Mouse (Mus musculus): ENCODE data around the gene Ppp4r4. TPM values are rescaled to one million over a fixed set of nuclear protein-coding genes. Genes with fewer than 3 reads are reported as not detected.

The Ppp4r4 gene
- total RNA-seq, 1 experiment = 1.7 TPM

DNA sequence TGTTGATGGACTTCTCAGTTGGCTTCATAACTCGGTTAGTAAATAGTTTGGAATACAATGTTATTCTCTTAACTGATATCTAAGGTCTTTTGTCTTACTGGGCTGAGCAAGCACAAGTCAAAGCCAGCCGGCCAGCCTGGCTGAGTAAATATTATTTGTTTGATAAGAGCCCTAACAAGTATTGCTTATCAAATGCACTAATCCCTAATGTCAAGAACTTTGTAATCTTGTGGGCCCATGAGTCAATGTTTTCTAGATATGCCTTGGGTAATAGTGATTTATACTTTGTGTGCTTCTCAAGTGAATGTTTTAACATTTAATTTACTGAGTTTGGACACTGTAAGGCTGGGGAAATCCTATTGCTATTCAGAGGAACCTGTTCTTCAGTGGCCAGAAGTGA, 66.3 kb downstream of the Ppp4r4 start:
- Histone ChIP-seq H3K4me1 (ENCODE audit: control insufficient read depth in 2 of 2, insufficient read depth in 2 of 2, low read length in 2 of 2, poor library complexity in 1 of 2) (peaks cover 0 to 4% of the 10 kb centered on the region in 2 experiments; a peak in 1 of 4 replicates), H3K27ac (ENCODE audit: insufficient read depth, low read depth, low read length, poor library complexity, severe bottlenecking) (no peak overlapping the region), H3K36me3 (ENCODE audit: control insufficient read depth, insufficient read depth, low read length, poor library complexity, severe bottlenecking) (no peaks in the 10 kb centered on the region), H3K9me3 (ENCODE audit: control insufficient read depth, insufficient read depth, low read depth, low read length) (no peaks in the 10 kb centered on the region), H3K4me3 (ENCODE audit: insufficient read depth in 1 of 2, low read depth in 1 of 2, low read length in 2 of 2, poor library complexity in 1 of 2, severe bottlenecking in 1 of 2) (no peak overlapping the region), H3K9ac (ENCODE audit: insufficient read depth, low read depth, low read length, poor library complexity, severe bottlenecking) (no peak overlapping the region)
- in situ Hi-C loops (cut with MboI; ENCODE audit: low sequenced_read_pairs in 2 of 2, unreplicated experiment in 2 of 2) = no loop called here
- DNase-seq (ENCODE audit: low read depth, low spot score) = no peak
- TF ChIP-seq MAFK (IDR thresholded peaks at IDR 0.05; ENCODE audit: insufficient read depth, low read depth, low read length) (no peak), ZC3H11A (IDR thresholded peaks at IDR 0.05; ENCODE audit: borderline replicate concordance, low read depth, low read length) (no peak), CHD2 (IDR thresholded peaks at IDR 0.05; ENCODE audit: low read depth, low read length) (no peak), HCFC1 (IDR thresholded peaks at IDR 0.05; ENCODE audit: borderline replicate concordance, insufficient read depth, low read length) (no peak), ZNF384 (IDR thresholded peaks at IDR 0.05; ENCODE audit: low read depth, low read length) (no peak)

DNA sequence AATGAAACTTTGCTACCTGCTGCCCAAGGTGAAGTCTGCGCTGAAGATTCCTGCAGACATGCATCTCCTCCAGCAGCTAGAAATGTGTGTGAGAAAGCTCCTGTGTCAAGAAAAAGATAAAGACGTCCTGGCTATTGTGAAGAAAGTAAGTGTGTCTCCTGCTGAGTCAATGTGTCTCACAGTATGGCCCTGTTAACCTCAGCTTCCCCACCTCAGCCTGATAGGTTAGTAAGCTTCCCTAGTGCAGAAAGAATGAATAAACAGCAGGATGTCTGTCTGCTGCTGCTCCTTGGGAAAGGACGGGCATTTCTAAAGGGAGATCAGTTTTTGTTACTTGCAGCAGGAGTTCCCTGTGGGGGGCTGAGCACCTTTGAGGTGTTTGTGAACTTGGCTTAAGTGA, 68.3 kb downstream of the Ppp4r4 start:
- no peaks in the 10 kb centered on the region for H3K36me3 ChIP-seq (ENCODE audit: control insufficient read depth, insufficient read depth, low read length, poor library complexity, severe bottlenecking)
- DNase-seq (ENCODE audit: low read depth, low spot score) = peak; percentile 19
- no peaks in the 10 kb centered on the region for H3K9me3 ChIP-seq (ENCODE audit: control insufficient read depth, insufficient read depth, low read depth, low read length)
- no peak overlapping the region for H3K9ac ChIP-seq (ENCODE audit: insufficient read depth, low read depth, low read length, poor library complexity, severe bottlenecking)
- H3K4me1 ChIP-seq (ENCODE audit: control insufficient read depth in 2 of 2, insufficient read depth in 2 of 2, low read length in 2 of 2, poor library complexity in 1 of 2) = peaks cover 0 to 4% of the 10 kb centered on the region in 2 experiments; a peak in 1 of 4 replicates
- H3K4me3 ChIP-seq (ENCODE audit: insufficient read depth in 1 of 2, low read depth in 1 of 2, low read length in 2 of 2, poor library complexity in 1 of 2, severe bottlenecking in 1 of 2) = no peak overlapping the region
- in situ Hi-C loops (cut with MboI; ENCODE audit: low sequenced_read_pairs in 2 of 2, unreplicated experiment in 2 of 2) = no loop called here
- no peak for TF ChIP-seq CHD2 (IDR thresholded peaks at IDR 0.05; ENCODE audit: low read depth, low read length)
- TF ChIP-seq HCFC1 (IDR thresholded peaks at IDR 0.05; ENCODE audit: borderline replicate concordance, insufficient read depth, low read length) = no peak
- TF ChIP-seq MAFK (IDR thresholded peaks at IDR 0.05; ENCODE audit: insufficient read depth, low read depth, low read length) = no peak
- TF ChIP-seq ZNF384 (IDR thresholded peaks at IDR 0.05; ENCODE audit: low read depth, low read length) = no peak
- H3K27ac ChIP-seq (ENCODE audit: insufficient read depth, low read depth, low read length, poor library complexity, severe bottlenecking) = no peak overlapping the region

DNA sequence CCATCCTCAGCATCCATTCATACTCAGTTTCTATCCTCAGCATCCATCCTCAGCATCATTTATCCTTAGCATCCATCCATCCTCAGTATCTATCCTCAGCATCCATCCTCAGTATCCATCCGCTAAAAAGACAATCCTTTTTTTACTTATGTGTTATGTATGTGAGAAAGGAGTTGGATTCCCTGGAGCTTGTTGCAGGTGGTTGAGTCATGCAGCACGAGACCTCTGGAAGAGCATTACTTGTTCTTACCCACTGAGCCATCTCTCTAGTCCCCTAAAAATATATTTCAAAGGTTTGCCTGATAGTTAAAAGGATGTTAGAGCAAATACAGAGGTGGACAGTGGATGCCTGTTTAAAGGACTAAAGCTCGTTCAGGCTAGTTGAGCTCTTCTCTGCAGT, 69.8 kb downstream of the Ppp4r4 start:
- TF ChIP-seq ZNF384 (IDR thresholded peaks at IDR 0.05; ENCODE audit: low read depth, low read length) = no peak
- no peak for TF ChIP-seq MAFK (IDR thresholded peaks at IDR 0.05; ENCODE audit: insufficient read depth, low read depth, low read length)
- TF ChIP-seq HCFC1 (IDR thresholded peaks at IDR 0.05; ENCODE audit: borderline replicate concordance, insufficient read depth, low read length) = no peak
- TF ChIP-seq CHD2 (IDR thresholded peaks at IDR 0.05; ENCODE audit: low read depth, low read length) = no peak
- no peak for TF ChIP-seq ZC3H11A (IDR thresholded peaks at IDR 0.05; ENCODE audit: borderline replicate concordance, low read depth, low read length)
- Histone ChIP-seq H3K27ac (ENCODE audit: insufficient read depth, low read depth, low read length, poor library complexity, severe bottlenecking) (no peak overlapping the region), H3K9me3 (ENCODE audit: control insufficient read depth, insufficient read depth, low read depth, low read length) (no peaks in the 10 kb centered on the region), H3K4me3 (ENCODE audit: insufficient read depth in 1 of 2, low read depth in 1 of 2, low read length in 2 of 2, poor library complexity in 1 of 2, severe bottlenecking in 1 of 2) (no peak overlapping the region), H3K36me3 (ENCODE audit: control insufficient read depth, insufficient read depth, low read length, poor library complexity, severe bottlenecking) (no peaks in the 10 kb centered on the region), H3K4me1 (ENCODE audit: control insufficient read depth in 2 of 2, insufficient read depth in 2 of 2, low read length in 2 of 2, poor library complexity in 1 of 2) (peaks cover 0 to 4% of the 10 kb centered on the region in 2 experiments; a peak in 1 of 4 replicates), H3K9ac (ENCODE audit: insufficient read depth, low read depth, low read length, poor library complexity, severe bottlenecking) (no peak overlapping the region)
- in situ Hi-C loops (cut with MboI; ENCODE audit: low sequenced_read_pairs in 2 of 2, unreplicated experiment in 2 of 2) = no loop called here
- no peak for DNase-seq (ENCODE audit: low read depth, low spot score)

DNA sequence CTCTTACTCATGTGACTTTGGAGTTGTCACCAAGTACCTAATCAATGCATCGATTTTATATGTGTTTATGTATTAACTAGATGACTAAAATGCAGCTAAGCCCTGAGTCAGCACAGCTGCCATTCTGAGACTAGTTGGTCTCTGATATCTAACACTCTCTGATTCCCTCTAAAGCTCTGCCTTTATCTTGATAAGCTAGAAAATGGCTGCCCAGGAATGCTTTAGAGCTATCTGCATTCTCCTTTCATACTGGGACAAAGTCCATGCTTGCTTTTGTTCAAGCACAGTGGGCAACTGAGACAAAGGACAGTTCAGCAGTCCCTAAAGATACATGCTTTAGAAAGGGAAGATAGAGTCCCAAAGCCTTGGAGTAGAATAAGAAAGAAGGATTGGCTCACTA, 83.1 kb downstream of the Ppp4r4 start:
- Histone ChIP-seq H3K9me3 (ENCODE audit: control insufficient read depth, insufficient read depth, low read depth, low read length) (no peaks in the 10 kb centered on the region), H3K36me3 (ENCODE audit: control insufficient read depth, insufficient read depth, low read length, poor library complexity, severe bottlenecking) (no peaks in the 10 kb centered on the region), H3K4me3 (ENCODE audit: insufficient read depth in 1 of 2, low read depth in 1 of 2, low read length in 2 of 2, poor library complexity in 1 of 2, severe bottlenecking in 1 of 2) (no peak overlapping the region), H3K9ac (ENCODE audit: insufficient read depth, low read depth, low read length, poor library complexity, severe bottlenecking) (no peak overlapping the region), H3K4me1 (ENCODE audit: control insufficient read depth in 2 of 2, insufficient read depth in 2 of 2, low read length in 2 of 2, poor library complexity in 1 of 2) (no peaks in the 10 kb centered on the region; a peak in 1 of 4 replicates), H3K27ac (ENCODE audit: insufficient read depth, low read depth, low read length, poor library complexity, severe bottlenecking) (no peak overlapping the region)
- in situ Hi-C loops (cut with MboI; ENCODE audit: low sequenced_read_pairs in 2 of 2, unreplicated experiment in 2 of 2) = no loop called here
- DNase-seq (ENCODE audit: low read depth, low spot score) = no peak
- no peak for TF ChIP-seq CHD2 (IDR thresholded peaks at IDR 0.05; ENCODE audit: low read depth, low read length)

DNA sequence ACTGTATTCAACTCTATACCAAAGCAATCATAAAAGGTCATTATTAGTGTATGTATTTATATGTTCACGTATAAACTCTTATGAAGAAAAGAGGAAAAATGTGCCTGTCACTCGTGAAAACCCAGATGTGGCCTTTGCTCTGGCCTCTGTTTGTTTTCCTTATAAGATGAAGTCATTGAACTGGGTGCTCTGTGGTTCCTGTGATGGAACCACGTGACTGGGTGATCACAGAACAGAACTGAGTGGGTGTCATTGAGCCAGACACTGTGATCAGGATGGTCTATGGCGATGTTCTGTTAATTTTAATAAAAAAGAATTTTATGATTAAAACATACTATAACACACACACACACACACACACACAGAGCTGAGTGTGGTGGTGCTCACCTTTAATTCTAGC, 83.7 kb downstream of the Ppp4r4 start:
- H3K4me3 ChIP-seq (ENCODE audit: insufficient read depth in 1 of 2, low read depth in 1 of 2, low read length in 2 of 2, poor library complexity in 1 of 2, severe bottlenecking in 1 of 2) = no peak overlapping the region
- H3K36me3 ChIP-seq (ENCODE audit: control insufficient read depth, insufficient read depth, low read length, poor library complexity, severe bottlenecking) = no peaks in the 10 kb centered on the region
- TF ChIP-seq HCFC1 (IDR thresholded peaks at IDR 0.05; ENCODE audit: borderline replicate concordance, insufficient read depth, low read length) = no peak
- no peak for TF ChIP-seq MAFK (IDR thresholded peaks at IDR 0.05; ENCODE audit: insufficient read depth, low read depth, low read length)
- no peak for TF ChIP-seq ZNF384 (IDR thresholded peaks at IDR 0.05; ENCODE audit: low read depth, low read length)
- TF ChIP-seq ZC3H11A (IDR thresholded peaks at IDR 0.05; ENCODE audit: borderline replicate concordance, low read depth, low read length) = no peak
- no peak for TF ChIP-seq CHD2 (IDR thresholded peaks at IDR 0.05; ENCODE audit: low read depth, low read length)
- no peaks in the 10 kb centered on the region for H3K9me3 ChIP-seq (ENCODE audit: control insufficient read depth, insufficient read depth, low read depth, low read length)
- H3K27ac ChIP-seq (ENCODE audit: insufficient read depth, low read depth, low read length, poor library complexity, severe bottlenecking) = no peak overlapping the region
- no peak for DNase-seq (ENCODE audit: low read depth, low spot score)
- H3K4me1 ChIP-seq (ENCODE audit: control insufficient read depth in 2 of 2, insufficient read depth in 2 of 2, low read length in 2 of 2, poor library complexity in 1 of 2) = no peaks in the 10 kb centered on the region; a peak in 1 of 4 replicates
- H3K9ac ChIP-seq (ENCODE audit: insufficient read depth, low read depth, low read length, poor library complexity, severe bottlenecking) = no peak overlapping the region
- in situ Hi-C loops (cut with MboI; ENCODE audit: low sequenced_read_pairs in 2 of 2, unreplicated experiment in 2 of 2) = no loop called here

Data from ES-E14 (cell line).